Mouse (Mus musculus) gastrocnemius, adult 2 months (tissue): ENCODE measurements around the gene Gpr18. TPM values are rescaled to one million over a fixed set of nuclear protein-coding genes. Genes with fewer than 3 reads are reported as not detected.

Experiments used
- DNase-seq: peaks from one replicate; pipeline ENCODE4 v3.0.0; 2022
- H3K27ac ChIP-seq: fragments of 200-600 bp; 2 replicates; pipeline ENCODE4 v1.8.1; 2022; ENCODE audit warnings: mild to moderate bottlenecking
- H3K4me3 ChIP-seq: fragments of 200-600 bp; 2 replicates; pipeline ENCODE4 v1.8.1; 2022; ENCODE audit warnings: mild to moderate bottlenecking, moderate library complexity
- CTCF ChIP-seq: fragments of 200-600 bp; IDR thresholded peaks from 2 replicates; pipeline ENCODE4 v1.8.1; 2022; ENCODE audit warnings: antibody characterized with exemption, mild to moderate bottlenecking, moderate library complexity
- intact Hi-C: fragments of 180-260 bp; cut with DNase I; formaldehyde crosslinking; loops from one replicate; pipeline ENCODE4 v1.15.1; 2025
- total RNA-seq, 2 experiments: library from RNA; stranded (reverse); gene quantifications; 2 replicates each; pipeline ENCODE4 v1.2.3; 2021

Gpr18 gene
- total RNA-seq, 2 experiments from 2014 or later = not detected

DNA sequence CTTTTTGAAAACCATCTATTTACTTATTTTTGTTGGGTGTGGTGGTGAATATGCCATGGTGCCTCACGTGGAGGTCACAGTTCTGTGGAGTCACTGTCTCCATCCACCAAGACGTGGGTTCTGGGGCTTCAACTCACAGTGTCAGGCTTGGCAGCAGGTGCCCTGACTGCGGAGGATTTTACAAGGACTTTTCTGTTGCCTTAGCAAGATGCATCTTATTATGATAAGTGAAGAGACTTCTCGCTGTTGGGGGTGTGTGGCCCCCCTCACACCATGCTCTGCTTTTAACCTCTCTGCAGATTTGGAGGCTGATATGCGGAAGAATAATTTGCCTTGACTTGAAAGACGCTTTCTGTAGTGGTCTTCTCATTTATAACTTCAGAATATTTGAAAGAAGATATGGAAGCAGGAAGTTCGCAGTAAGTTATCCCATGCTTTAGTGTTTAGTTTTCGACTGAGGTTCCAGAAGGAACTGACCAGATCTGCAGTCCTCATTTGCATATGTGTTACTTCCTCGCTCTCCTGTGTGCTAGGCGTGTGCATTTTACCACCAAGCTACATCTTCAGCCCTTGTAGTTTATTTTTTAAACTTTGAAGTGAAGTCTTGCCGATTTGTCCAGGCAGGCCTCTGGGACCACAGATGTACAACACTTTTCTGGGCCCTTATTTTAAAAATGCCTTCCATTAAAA is 8.4 kb downstream of the Gpr18 start:
- TF ChIP-seq CTCF = no peak
- Histone ChIP-seq H3K4me3 (no peak overlapping the region), H3K27ac (no peak overlapping the region; the same call in 1 of the 2 replicates)
- DNase-seq = no peak
- intact Hi-C loops = no loop called here

DNA sequence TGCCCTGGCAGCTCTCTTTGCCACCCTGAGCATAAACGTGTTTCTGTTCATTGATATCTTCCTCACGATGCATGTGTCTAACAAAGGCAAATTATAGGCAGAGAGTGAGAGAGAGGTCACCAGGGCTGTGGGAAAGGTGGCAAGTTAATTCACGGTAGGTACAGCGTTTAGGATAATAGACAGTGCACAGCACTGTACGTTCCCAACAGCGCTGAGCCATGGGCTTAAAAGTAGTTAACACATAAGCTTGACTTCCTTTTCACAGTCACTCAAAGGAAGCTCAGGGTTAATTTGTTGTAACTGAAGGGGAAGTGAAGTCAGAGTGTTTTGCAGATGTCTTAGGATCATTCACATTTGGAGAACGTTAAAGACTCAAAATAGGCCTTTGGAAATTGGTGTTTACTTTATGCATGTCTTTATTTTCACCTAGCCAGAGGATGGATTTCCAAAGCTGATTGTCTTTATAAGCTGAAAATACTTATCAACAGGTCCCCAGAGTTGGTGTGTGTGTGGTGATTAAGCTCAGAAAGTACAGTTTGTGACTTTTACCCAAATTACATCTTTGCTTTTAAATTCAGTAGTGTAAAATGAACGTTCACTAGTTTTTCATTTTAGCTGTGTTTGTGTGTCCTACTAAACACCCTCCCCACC is 9.1 kb downstream of the Gpr18 start:
- no peak for DNase-seq
- intact Hi-C loops = no loop called here
- H3K27ac ChIP-seq = no peak overlapping the region
- no peak for TF ChIP-seq CTCF
- H3K4me3 ChIP-seq = no peak overlapping the region

- TF ChIP-seq CTCF = no peak
- DNase-seq = no peak
- intact Hi-C loops = no loop called here
- H3K4me3 ChIP-seq = no peak overlapping the region
- H3K27ac ChIP-seq = no peak overlapping the region
Measured at GRCm38 (mm10) chr14:121904754-121905153, 10.8 kb downstream of the Gpr18 start.

- Histone ChIP-seq H3K27ac (no peak overlapping the region), H3K4me3 (no peak overlapping the region)
- no peak for TF ChIP-seq CTCF
- DNase-seq = no peak
- intact Hi-C loops = no loop called here
Measured at GRCm38 (mm10) chr14:121903381-121903876, 12.2 kb downstream of the Gpr18 start.

DNA sequence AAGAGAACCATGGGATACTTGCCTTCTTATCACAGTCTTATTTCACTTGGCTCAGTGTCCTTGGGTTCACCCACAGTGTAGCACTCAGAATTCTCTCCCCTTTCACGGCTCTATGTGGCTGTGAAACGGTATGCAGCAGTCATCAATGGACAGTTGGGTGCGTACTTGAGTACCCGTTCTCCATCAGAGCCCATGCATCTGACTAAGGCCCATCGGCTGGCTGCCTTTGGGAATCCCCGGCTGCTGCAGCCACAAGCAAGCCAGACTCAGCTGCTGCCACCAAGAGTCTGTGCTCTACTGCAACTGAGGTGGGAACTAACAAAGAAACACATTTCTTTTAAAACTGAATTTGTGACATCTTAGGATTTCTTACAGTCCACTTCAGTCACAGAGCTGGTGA is 14.1 kb downstream of the Gpr18 start:
- DNase-seq = no peak
- Histone ChIP-seq H3K27ac (no peak overlapping the region), H3K4me3 (no peak overlapping the region)
- no peak for TF ChIP-seq CTCF
- intact Hi-C loops = no loop called here

- intact Hi-C loops = no loop called here
- no peak for TF ChIP-seq CTCF
- no peak for DNase-seq
- Histone ChIP-seq H3K4me3 (no peak overlapping the region), H3K27ac (peak overlapping the region; percentile 20; the same call in 1 of the 2 replicates)
Measured at GRCm38 (mm10) chr14:121899071-121899470, 16.5 kb downstream of the Gpr18 start.

DNA sequence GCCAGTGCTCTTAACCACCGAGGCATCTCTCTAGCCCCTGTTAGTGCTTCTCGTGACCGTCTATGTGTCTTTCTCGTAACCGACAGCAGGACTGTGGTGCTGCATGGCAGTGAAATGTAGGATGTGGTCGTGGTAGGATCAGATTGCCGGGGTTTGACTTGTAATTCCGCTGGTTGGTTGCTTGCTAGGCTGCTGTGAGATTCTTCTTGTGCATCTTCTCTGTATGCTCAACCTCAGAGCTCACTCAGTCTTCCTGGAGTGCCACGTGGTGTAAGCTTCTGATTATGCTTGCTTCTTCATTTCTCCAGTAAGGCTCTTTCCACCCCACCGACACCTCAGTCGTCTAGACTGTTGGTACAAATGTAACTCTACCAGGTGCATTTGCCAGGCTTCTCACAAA is 17.1 kb downstream of the Gpr18 start:
- intact Hi-C loops = no loop called here
- Histone ChIP-seq H3K27ac (peak overlapping the region; percentile 20; the same call in 1 of the 2 replicates), H3K4me3 (no peak overlapping the region)
- no peak for TF ChIP-seq CTCF
- DNase-seq = no peak

GRCm38 (mm10) chr14:121897773-121898172 is 17.8 kb downstream of the Gpr18 start:
- no peak for TF ChIP-seq CTCF
- intact Hi-C loops = no loop called here
- no peak overlapping the region for H3K27ac ChIP-seq
- DNase-seq = no peak
- no peak overlapping the region for H3K4me3 ChIP-seq

DNA sequence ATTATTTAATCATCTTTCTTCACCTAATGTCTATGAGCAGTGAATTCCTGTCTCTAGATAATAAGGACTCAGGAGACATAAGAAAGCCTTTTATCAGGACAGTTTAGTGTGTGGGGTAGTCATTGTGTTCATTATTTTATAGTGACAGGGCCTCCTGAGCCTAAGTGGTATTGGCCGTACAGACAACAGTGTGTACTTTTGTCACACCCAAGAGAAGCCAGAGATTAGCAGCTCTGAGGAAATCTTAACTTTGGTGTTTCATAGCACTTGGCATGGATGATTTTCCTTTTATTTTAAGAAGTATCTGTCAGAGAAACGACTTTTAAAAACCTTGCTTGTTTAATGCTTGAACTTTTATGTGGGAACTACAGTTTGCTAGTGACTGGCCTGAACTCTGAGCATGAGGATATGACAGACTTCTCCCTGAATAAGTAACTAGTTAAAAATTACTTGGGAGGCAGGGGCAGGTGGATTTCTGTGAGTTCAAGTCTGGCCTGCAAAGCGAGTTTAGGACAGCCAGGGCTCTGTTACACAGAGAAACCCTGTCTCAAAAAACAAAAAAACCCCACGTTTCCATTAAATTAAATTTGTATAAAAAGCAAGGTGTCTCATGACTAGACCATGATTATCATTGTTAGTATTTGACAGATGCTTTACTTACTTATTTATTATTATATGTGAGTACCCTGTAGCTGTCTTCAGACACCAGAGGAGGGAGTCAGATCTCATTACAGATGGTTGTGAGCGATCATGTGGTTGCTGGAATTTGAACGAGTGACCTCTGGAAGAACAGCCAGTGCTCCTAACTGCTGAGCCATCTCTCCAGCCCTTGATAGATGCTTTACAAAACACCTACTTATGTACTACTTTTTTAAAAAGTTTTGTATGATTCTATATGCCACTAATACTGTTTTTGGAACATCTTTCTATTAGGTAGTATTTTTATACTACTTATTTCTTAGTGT is 19.2 kb downstream of the Gpr18 start:
- peak overlapping the region; percentile 61 for H3K27ac ChIP-seq
- no peak for DNase-seq
- H3K4me3 ChIP-seq = no peak overlapping the region
- TF ChIP-seq CTCF = no peak
- intact Hi-C loops = no loop called here

DNA sequence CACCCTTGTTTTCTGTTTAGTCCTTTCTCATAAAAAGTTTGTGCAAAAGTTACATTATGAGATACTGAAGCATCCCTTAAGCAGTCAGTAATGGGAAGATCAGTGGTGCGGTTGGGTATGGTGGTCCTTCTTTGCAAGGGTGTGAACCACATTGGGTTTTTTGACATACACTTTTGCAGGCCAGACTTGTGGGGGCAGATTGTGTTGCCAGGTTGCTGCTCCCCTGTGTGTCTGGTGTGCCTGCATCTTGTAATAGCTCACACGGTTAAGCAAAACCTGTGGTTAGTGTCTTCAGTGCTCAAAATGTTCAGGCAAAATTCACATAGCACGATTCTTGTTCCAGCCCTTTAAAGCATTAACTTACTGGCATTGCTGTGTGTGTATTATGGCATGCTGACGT is 20.3 kb downstream of the Gpr18 start:
- intact Hi-C loops = no loop called here
- Histone ChIP-seq H3K4me3 (no peak overlapping the region), H3K27ac (peak overlapping the region; percentile 35)
- DNase-seq = no peak
- TF ChIP-seq CTCF = no peak

DNA sequence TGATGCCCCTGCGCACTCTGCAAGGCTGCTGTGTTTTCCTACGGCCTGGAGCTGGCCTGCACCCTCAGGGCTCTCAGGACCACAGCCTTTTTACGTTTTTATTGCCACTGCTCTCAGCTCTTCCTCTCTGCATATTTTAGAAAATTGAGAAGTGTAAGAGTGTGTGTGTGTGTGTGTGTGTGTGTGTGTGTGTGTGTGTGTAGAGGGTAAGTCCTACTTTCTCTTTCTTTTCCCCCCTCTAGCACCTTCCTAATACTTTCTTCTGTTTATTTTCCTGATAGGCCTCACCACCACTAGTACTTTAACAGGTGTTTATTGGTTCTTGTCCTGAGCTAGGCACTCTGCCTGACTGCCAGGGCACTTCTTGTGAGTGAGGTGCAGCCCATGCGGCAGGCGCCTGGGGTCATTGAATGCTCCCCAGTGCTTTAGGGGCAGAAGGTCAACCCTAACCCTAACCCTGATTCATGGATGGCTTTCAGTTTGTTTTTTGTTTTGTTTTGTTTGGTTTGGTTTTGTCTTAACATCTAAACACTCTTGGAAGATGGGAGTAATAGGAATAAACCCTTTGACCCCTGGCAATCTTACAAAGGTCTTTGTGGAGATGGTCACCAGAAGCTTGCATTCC is 21.0 kb downstream of the Gpr18 start:
- Histone ChIP-seq H3K4me3 (no peak overlapping the region), H3K27ac (peak overlapping the region; percentile 35)
- no peak for TF ChIP-seq CTCF
- no peak for DNase-seq
- intact Hi-C loops = no loop called here

- no peak for DNase-seq
- intact Hi-C loops = no loop called here
- H3K27ac ChIP-seq = 0 out of 2 replicates have a peak overlapping the region, but pooled peaks have one; percentile 0
- no peak overlapping the region for H3K4me3 ChIP-seq
- no peak for TF ChIP-seq CTCF
Measured at GRCm38 (mm10) chr14:121893747-121894146, 21.8 kb downstream of the Gpr18 start.
